Mouse (Mus musculus) liver, postnatal 0 days (tissue): Measurements from ENCODE around the gene Coro1a.

Source experiments
- CTCF ChIP-seq: sonication (generic); IDR thresholded peaks from 2 replicates; pipeline ENCODE4 v1.5.1; 2016; ENCODE audit warnings: antibody characterized with exemption, low read depth
- EP300 ChIP-seq: IDR thresholded peaks from 2 replicates; pipeline ENCODE4 v1.6.1; 2016; ENCODE audit warnings: antibody characterized with exemption, low read depth, mild to moderate bottlenecking

- TF ChIP-seq CTCF (peak; percentile 99), EP300 (peak; percentile 70; the same call in 1 of the 2 replicates)
Measured at GRCm38 (mm10) chr7:126695631-126696207, 11.9 kb downstream of the Coro1a start, which contains the start of gene Slx1b.
